Mouse (Mus musculus): ENCODE data around the gene Eef1b2.

DNA sequence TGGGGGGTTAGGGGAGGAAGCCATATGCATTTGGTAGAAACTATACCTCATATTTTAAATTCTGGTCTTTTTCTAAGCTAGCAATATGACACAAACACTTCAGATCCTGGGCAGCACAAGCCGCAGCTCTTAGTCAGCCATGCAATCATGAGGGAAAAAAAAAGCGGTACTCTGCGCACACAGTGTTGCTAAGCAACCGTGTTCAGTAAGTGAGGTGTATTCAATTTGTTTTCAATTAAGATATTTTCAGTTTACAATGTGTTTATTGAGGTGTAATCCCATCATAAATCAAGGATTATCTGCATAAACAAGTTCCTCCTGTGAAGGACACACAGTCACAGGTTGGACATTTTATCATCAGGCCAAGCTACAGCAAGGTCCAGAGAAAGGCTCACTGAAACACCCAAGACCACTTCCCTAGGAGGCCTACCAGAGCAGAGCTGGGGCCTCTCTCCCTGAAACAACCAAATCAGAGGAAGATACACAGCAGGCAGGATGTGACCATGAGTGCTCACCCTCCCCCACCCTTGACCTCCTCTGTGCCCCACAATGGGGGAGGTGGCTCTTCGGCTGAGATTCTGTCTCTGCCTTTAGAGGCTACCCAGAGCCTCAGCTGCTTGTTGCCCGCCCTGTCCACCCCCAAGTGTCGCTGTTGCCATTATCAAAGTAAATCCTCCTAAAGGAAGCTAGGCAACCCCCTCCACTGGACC lies 27.5 kb downstream of the Eef1b2 start:
- no peak for TF ChIP-seq EP300 (optimal IDR thresholded peaks at IDR 0.05)
- TF ChIP-seq CTCF (IDR thresholded peaks at IDR 0.05; ENCODE audit: low read depth) = peak; percentile 40

Data from stomach, postnatal 0 days (tissue).